Mouse (Mus musculus): ENCODE results near the gene Ltc4s. TPM values are rescaled to one million over a fixed set of nuclear protein-coding genes. Genes with fewer than 3 reads are reported as not detected.

Ltc4s gene
- polyA plus RNA-seq, 1 experiment = 1.3 TPM

DNA sequence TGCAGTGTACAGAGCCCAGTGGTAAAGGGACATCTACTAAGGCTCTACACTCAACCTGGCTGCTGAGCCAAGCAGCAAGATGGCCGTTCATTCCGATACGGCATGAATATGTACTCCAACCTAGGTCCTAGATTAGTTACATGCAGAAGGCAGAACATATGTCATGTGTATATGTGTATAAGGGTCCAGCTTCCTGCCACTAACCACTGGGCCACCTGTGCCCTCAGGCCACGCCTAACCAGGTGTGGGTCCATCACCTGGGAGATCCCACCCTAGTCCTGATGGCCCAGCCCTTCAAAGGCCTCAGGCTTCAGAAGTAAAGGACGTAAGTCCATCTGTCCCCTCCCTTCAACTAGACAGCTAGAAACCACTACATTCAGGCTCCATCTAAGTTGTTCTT lies 30.4 kb downstream of the Ltc4s start:
- H3ac ChIP-seq (ENCODE audit: control insufficient read depth, insufficient read length, low read depth) = no peak overlapping the region
- H3K4me3 ChIP-seq (ENCODE audit: insufficient read depth, poor library complexity, severe bottlenecking) = no peak overlapping the region
- H3K36me3 ChIP-seq (ENCODE audit: control insufficient read depth, insufficient read depth) = peaks cover 63% of the 10 kb centered on the region
- peaks cover 54% of the 10 kb centered on the region for H3K79me3 ChIP-seq (ENCODE audit: low read depth)
- no peaks in the 10 kb centered on the region for H3K27me3 ChIP-seq (ENCODE audit: control insufficient read depth, insufficient read depth, insufficient read length)
- peaks cover 80% of the 10 kb centered on the region for H3K79me2 ChIP-seq (ENCODE audit: control insufficient read depth, insufficient read depth)
- TF ChIP-seq MYOG (IDR thresholded peaks at IDR 0.05; ENCODE audit: control insufficient read depth, extremely low read depth, insufficient read length) (no peak), CTCF (IDR thresholded peaks at IDR 0.05; ENCODE audit: control insufficient read depth, insufficient read depth, insufficient read length) (no peak), USF1 (IDR thresholded peaks at IDR 0.05; ENCODE audit: low read depth) (no peak), FOSL1 (IDR thresholded peaks at IDR 0.05; ENCODE audit: insufficient read depth, low read length, poor library complexity, severe bottlenecking) (no peak), CEBPB (IDR thresholded peaks at IDR 0.05; ENCODE audit: low read depth) (no peak), MYOD1 (IDR thresholded peaks at IDR 0.05; ENCODE audit: control insufficient read depth, insufficient read length, low read depth) (no peak), MAX (IDR thresholded peaks at IDR 0.05) (no peak)

DNA sequence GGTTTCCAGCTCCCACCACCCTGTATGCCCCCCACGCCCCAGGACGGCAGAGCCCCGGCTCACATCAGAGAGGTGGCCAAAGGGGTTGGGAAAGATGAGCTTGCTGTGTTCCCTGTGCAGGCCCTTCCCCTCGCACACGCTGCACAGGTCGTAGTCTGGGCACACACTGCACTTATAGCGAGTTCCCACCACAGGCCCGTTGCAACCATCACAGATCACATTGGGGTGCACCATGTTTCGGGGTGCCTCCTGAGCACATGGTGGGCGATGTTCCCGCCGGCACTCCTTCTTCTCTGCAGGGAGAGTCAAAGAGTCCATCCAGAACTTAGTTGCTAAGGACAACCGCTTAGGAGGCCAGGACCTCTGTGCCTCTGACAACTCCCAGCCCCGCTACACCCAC lies 31.1 kb downstream of the Ltc4s start:
- H3K79me3 ChIP-seq (ENCODE audit: low read depth) = peaks cover 54% of the 10 kb centered on the region
- no peak for TF ChIP-seq USF1 (IDR thresholded peaks at IDR 0.05; ENCODE audit: low read depth)
- TF ChIP-seq CTCF (IDR thresholded peaks at IDR 0.05; ENCODE audit: control insufficient read depth, insufficient read depth, insufficient read length) = no peak
- no peak for TF ChIP-seq MAX (IDR thresholded peaks at IDR 0.05)
- TF ChIP-seq MYOD1 (IDR thresholded peaks at IDR 0.05; ENCODE audit: control insufficient read depth, insufficient read length, low read depth) = no peak
- TF ChIP-seq FOSL1 (IDR thresholded peaks at IDR 0.05; ENCODE audit: insufficient read depth, low read length, poor library complexity, severe bottlenecking) = no peak
- TF ChIP-seq MYOG (IDR thresholded peaks at IDR 0.05; ENCODE audit: control insufficient read depth, extremely low read depth, insufficient read length) = no peak
- TF ChIP-seq CEBPB (IDR thresholded peaks at IDR 0.05; ENCODE audit: low read depth) = no peak
- H3K79me2 ChIP-seq (ENCODE audit: control insufficient read depth, insufficient read depth) = peaks cover 80% of the 10 kb centered on the region
- H3K36me3 ChIP-seq (ENCODE audit: control insufficient read depth, insufficient read depth) = peaks cover 70% of the 10 kb centered on the region
- H3K27me3 ChIP-seq (ENCODE audit: control insufficient read depth, insufficient read depth, insufficient read length) = no peaks in the 10 kb centered on the region
- no peak overlapping the region for H3K4me3 ChIP-seq (ENCODE audit: insufficient read depth, poor library complexity, severe bottlenecking)
- H3ac ChIP-seq (ENCODE audit: control insufficient read depth, insufficient read length, low read depth) = no peak overlapping the region

DNA sequence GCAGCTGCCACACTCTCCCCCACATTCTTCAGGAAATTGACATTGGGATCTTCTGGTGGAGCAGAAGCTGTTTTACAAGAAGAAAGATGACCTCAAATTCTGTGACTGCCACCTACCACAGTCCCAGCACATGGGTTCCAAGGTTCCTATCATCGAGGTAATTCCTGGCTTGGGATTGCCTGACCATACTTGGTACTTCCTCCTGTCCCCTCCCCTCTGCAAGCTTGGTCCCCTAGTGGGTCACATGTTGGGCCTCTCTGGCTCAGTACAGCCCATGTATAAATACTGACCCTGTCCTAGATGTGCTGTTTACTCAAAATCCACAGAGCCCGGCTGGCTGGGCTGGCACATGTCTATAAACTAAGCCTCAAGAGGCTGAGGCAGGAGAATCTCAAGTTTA lies 32.4 kb downstream of the Ltc4s start:
- TF ChIP-seq USF1 (IDR thresholded peaks at IDR 0.05; ENCODE audit: low read depth) = no peak
- no peak for TF ChIP-seq MYOG (IDR thresholded peaks at IDR 0.05; ENCODE audit: control insufficient read depth, extremely low read depth, insufficient read length)
- TF ChIP-seq CTCF (IDR thresholded peaks at IDR 0.05; ENCODE audit: control insufficient read depth, insufficient read depth, insufficient read length) = no peak
- TF ChIP-seq FOSL1 (IDR thresholded peaks at IDR 0.05; ENCODE audit: insufficient read depth, low read length, poor library complexity, severe bottlenecking) = no peak
- TF ChIP-seq MYOD1 (IDR thresholded peaks at IDR 0.05; ENCODE audit: control insufficient read depth, insufficient read length, low read depth) = no peak
- Histone ChIP-seq H3K79me3 (ENCODE audit: low read depth) (peaks cover 54% of the 10 kb centered on the region), H3K27me3 (ENCODE audit: control insufficient read depth, insufficient read depth, insufficient read length) (no peaks in the 10 kb centered on the region), H3K4me3 (ENCODE audit: insufficient read depth, poor library complexity, severe bottlenecking) (no peak overlapping the region), H3ac (ENCODE audit: control insufficient read depth, insufficient read length, low read depth) (no peak overlapping the region), H3K36me3 (ENCODE audit: control insufficient read depth, insufficient read depth) (peaks cover 83% of the 10 kb centered on the region), H3K79me2 (ENCODE audit: control insufficient read depth, insufficient read depth) (peaks cover 76% of the 10 kb centered on the region)

DNA sequence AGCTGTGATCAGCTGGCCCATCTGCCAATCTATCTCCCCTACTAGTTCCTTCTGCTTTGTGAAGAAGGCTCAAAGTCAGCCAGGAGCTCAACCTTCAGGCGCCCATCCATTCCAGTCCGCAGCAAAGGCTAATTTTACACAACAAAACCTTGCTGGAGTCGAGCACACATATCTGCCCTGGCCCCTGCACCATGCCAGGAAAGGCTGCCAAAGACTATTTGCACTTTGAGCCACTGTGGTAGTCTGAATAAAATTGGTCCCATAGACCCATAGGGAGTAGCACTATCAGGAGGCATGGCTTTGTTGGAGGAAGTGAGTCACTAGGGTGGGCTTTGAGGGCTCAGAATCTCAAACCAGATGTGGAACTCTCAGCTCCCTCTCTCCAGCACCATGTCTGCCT lies 33.0 kb downstream of the Ltc4s start:
- Histone ChIP-seq H3K79me2 (ENCODE audit: control insufficient read depth, insufficient read depth) (peaks cover 70% of the 10 kb centered on the region), H3ac (ENCODE audit: control insufficient read depth, insufficient read length, low read depth) (no peak overlapping the region), H3K4me3 (ENCODE audit: insufficient read depth, poor library complexity, severe bottlenecking) (no peak overlapping the region), H3K79me3 (ENCODE audit: low read depth) (peaks cover 54% of the 10 kb centered on the region), H3K27me3 (ENCODE audit: control insufficient read depth, insufficient read depth, insufficient read length) (no peaks in the 10 kb centered on the region), H3K36me3 (ENCODE audit: control insufficient read depth, insufficient read depth) (peaks cover 89% of the 10 kb centered on the region)
- TF ChIP-seq FOSL1 (IDR thresholded peaks at IDR 0.05; ENCODE audit: insufficient read depth, low read length, poor library complexity, severe bottlenecking) = no peak
- no peak for TF ChIP-seq CEBPB (IDR thresholded peaks at IDR 0.05; ENCODE audit: low read depth)
- TF ChIP-seq MYOG (IDR thresholded peaks at IDR 0.05; ENCODE audit: control insufficient read depth, extremely low read depth, insufficient read length) = no peak
- no peak for TF ChIP-seq USF1 (IDR thresholded peaks at IDR 0.05; ENCODE audit: low read depth)
- TF ChIP-seq CTCF (IDR thresholded peaks at IDR 0.05; ENCODE audit: control insufficient read depth, insufficient read depth, insufficient read length) = no peak
- TF ChIP-seq MAX (IDR thresholded peaks at IDR 0.05) = no peak
- TF ChIP-seq MYOD1 (IDR thresholded peaks at IDR 0.05; ENCODE audit: control insufficient read depth, insufficient read length, low read depth) = no peak

DNA sequence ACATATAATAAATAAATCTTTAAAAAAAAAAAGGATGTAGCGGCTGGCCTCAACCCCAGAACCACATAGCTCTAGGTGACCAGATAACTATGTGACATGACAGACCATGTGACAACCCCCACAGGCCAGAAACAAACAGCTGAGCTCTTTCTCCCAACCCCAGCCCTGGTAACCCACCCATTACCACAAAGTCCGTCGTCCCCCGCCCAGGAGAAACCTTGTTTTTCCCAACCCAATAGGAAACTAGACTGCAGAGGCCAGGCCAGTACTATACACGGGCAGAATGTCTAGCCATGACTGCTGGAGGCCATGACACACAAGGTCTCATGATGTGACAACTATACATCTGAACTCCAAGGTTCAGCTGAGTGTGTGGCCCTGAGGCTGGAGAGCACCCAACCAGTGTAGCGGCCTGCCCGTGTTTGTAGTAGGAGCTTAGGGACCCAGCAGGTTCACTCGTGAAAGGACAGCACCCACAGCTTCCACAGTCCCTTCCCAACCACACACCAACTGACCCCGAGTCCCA lies 35.1 kb downstream of the Ltc4s start:
- no peak overlapping the region for H3ac ChIP-seq (ENCODE audit: control insufficient read depth, insufficient read length, low read depth)
- H3K4me3 ChIP-seq (ENCODE audit: insufficient read depth, poor library complexity, severe bottlenecking) = no peak overlapping the region
- peaks cover 97% of the 10 kb centered on the region for H3K36me3 ChIP-seq (ENCODE audit: control insufficient read depth, insufficient read depth)
- peaks cover 35% of the 10 kb centered on the region for H3K79me3 ChIP-seq (ENCODE audit: low read depth)
- TF ChIP-seq MYOD1 (IDR thresholded peaks at IDR 0.05; ENCODE audit: control insufficient read depth, insufficient read length, low read depth) = no peak
- TF ChIP-seq FOSL1 (IDR thresholded peaks at IDR 0.05; ENCODE audit: insufficient read depth, low read length, poor library complexity, severe bottlenecking) = no peak
- TF ChIP-seq CEBPB (IDR thresholded peaks at IDR 0.05; ENCODE audit: low read depth) = no peak
- no peak for TF ChIP-seq CTCF (IDR thresholded peaks at IDR 0.05; ENCODE audit: control insufficient read depth, insufficient read depth, insufficient read length)
- TF ChIP-seq USF1 (IDR thresholded peaks at IDR 0.05; ENCODE audit: low read depth) = no peak
- no peak for TF ChIP-seq MAX (IDR thresholded peaks at IDR 0.05)
- no peak for TF ChIP-seq MYOG (IDR thresholded peaks at IDR 0.05; ENCODE audit: control insufficient read depth, extremely low read depth, insufficient read length)
- H3K27me3 ChIP-seq (ENCODE audit: control insufficient read depth, insufficient read depth, insufficient read length) = no peaks in the 10 kb centered on the region
- peaks cover 49% of the 10 kb centered on the region for H3K79me2 ChIP-seq (ENCODE audit: control insufficient read depth, insufficient read depth)

DNA sequence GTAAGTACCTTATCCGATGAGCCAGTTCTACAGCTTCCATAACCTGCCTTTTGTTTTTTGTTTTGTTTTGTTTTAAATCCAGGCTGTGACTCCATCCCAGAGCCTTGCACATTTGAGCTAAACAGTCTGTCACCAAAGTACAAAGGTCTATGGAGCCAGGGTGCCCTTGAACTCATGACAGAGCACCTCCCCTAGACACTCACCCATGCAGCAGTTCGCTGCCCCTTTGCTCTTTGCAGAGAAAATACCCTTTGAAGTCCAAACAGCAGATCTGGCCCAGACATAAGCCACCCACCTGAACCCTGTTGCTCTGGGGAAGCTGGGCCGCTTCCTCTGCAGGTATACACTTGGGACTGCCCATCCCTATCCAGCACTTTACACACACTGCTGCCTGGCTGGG lies 36.8 kb downstream of the Ltc4s start:
- Histone ChIP-seq H3K27me3 (ENCODE audit: control insufficient read depth, insufficient read depth, insufficient read length) (no peaks in the 10 kb centered on the region), H3ac (ENCODE audit: control insufficient read depth, insufficient read length, low read depth) (no peak overlapping the region), H3K79me3 (ENCODE audit: low read depth) (peaks cover 18% of the 10 kb centered on the region), H3K4me3 (ENCODE audit: insufficient read depth, poor library complexity, severe bottlenecking) (no peak overlapping the region), H3K79me2 (ENCODE audit: control insufficient read depth, insufficient read depth) (peaks cover 31% of the 10 kb centered on the region), H3K36me3 (ENCODE audit: control insufficient read depth, insufficient read depth) (peaks cover 84% of the 10 kb centered on the region)
- TF ChIP-seq USF1 (IDR thresholded peaks at IDR 0.05; ENCODE audit: low read depth) (no peak), MYOG (IDR thresholded peaks at IDR 0.05; ENCODE audit: control insufficient read depth, extremely low read depth, insufficient read length) (no peak), CTCF (IDR thresholded peaks at IDR 0.05; ENCODE audit: control insufficient read depth, insufficient read depth, insufficient read length) (no peak), CEBPB (IDR thresholded peaks at IDR 0.05; ENCODE audit: low read depth) (no peak), MYOD1 (IDR thresholded peaks at IDR 0.05; ENCODE audit: control insufficient read depth, insufficient read length, low read depth) (no peak), MAX (IDR thresholded peaks at IDR 0.05) (no peak), FOSL1 (IDR thresholded peaks at IDR 0.05; ENCODE audit: insufficient read depth, low read length, poor library complexity, severe bottlenecking) (no peak)

Measured in C2C12 (cell line).